In genomic region chr17:57011236-57012141, GRCm38 (mm10) we compare ENCODE assay signal across 8 mouse cellular contexts. TPM values are rescaled to one million over a fixed set of nuclear protein-coding genes. Genes with fewer than 3 reads are reported as not detected.
DNase-seq lines count a peak whose midpoint lies in the region; ATAC-seq and TF ChIP-seq lines count a peak whose summit lies in the region.

TSS of gene Gtf2f1 (minus strand) at chr17:57011288.
TSS of gene Gm17949 (plus strand) at chr17:57011469.

- H3K27me3 ChIP-seq in ES-Bruce4 (ENCODE audit: control insufficient read depth, insufficient read depth, low read length, poor library complexity, severe bottlenecking), result no peaks in the 10 kb centered on the region
- H3K27me3 ChIP-seq in forebrain, embryonic 13.5 days, result no peaks in the 10 kb centered on the region
- no peaks in the 10 kb centered on the region for H3K27me3 ChIP-seq in liver, postnatal 0 days (ENCODE audit: insufficient read depth, low read length)
- no peaks in the 10 kb centered on the region for H3K27me3 ChIP-seq in neural tube, embryonic 14.5 days (ENCODE audit: control insufficient read depth, insufficient read depth, low read length)

- WGBS in forebrain, embryonic 13.5 days, result under 1% methylated on average over 51 of the region's 51 CpGs
- WGBS in large intestine, adult 2 months, result under 1% methylated on average over 51 of the region's 51 CpGs
- under 1% methylated on average over 51 of the region's 51 CpGs for WGBS in liver, postnatal 0 days (ENCODE audit: insufficient replicate concordance)
- under 1% methylated on average over 51 of the region's 51 CpGs for WGBS in neural tube, embryonic 14.5 days

- H3K36me3 ChIP-seq in ES-Bruce4 (ENCODE audit: control insufficient read depth, insufficient read depth, low read length, poor library complexity, severe bottlenecking), result no peaks in the 10 kb centered on the region
- H3K36me3 ChIP-seq in forebrain, embryonic 13.5 days (ENCODE audit: poor library complexity, severe bottlenecking), result peaks cover 28% of the 10 kb centered on the region
- peaks cover 29% of the 10 kb centered on the region for H3K36me3 ChIP-seq in liver, postnatal 0 days (replicated peaks; ENCODE audit: insufficient read depth, low read length)
- H3K36me3 ChIP-seq in neural tube, embryonic 14.5 days (ENCODE audit: control insufficient read depth, insufficient read depth, low read length), result 0 out of 2 replicates have a peak, but pooled peaks cover 2% of the 10 kb centered on the region

- peaks cover 2% of the 10 kb centered on the region for H3K4me1 ChIP-seq in ES-Bruce4 (ENCODE audit: control insufficient read depth, insufficient read depth, low read length)
- H3K4me1 ChIP-seq in forebrain, embryonic 13.5 days, result peaks cover 24% of the 10 kb centered on the region
- H3K4me1 ChIP-seq in liver, postnatal 0 days (ENCODE audit: insufficient read depth), result peaks cover 19% of the 10 kb centered on the region
- peaks cover 11% of the 10 kb centered on the region; the same call in 1 of the 2 replicates for H3K4me1 ChIP-seq in neural tube, embryonic 14.5 days (ENCODE audit: control insufficient read depth, insufficient read depth, low read length)

- intact Hi-C loops in heart, postnatal 10 days (cut with DNase I), result loop anchor here (2.0 kb wide), 1 partner anchor 19 kb away; the partner anchor contains the start of gene Khsrp

- H3K9me3 ChIP-seq in ES-Bruce4 (replicated peaks; ENCODE audit: control insufficient read depth, insufficient read depth, low read length, poor library complexity, severe bottlenecking), result no peaks in the 10 kb centered on the region
- H3K9me3 ChIP-seq in forebrain, embryonic 13.5 days (replicated peaks), result no peaks in the 10 kb centered on the region
- H3K9me3 ChIP-seq in liver, postnatal 0 days (ENCODE audit: low read length), result no peaks in the 10 kb centered on the region
- H3K9me3 ChIP-seq in neural tube, embryonic 14.5 days (ENCODE audit: control insufficient read depth, low read length), result no peaks in the 10 kb centered on the region

- H3K9ac ChIP-seq in ES-Bruce4 (ENCODE audit: low read depth, poor library complexity, severe bottlenecking), result peak within 1 kb of the TSS; percentile 87
- H3K9ac ChIP-seq in forebrain, embryonic 13.5 days, result peak within 1 kb of the TSS; percentile 82
- peak within 1 kb of the TSS; percentile 93 for H3K9ac ChIP-seq in liver, postnatal 0 days (replicated peaks)
- H3K9ac ChIP-seq in neural tube, embryonic 14.5 days (replicated peaks; ENCODE audit: low read depth, low read length), result peak within 1 kb of the TSS; percentile 73

- H3K4me3 ChIP-seq in ES-Bruce4 (ENCODE audit: low read depth, low read length), result peak within 1 kb of the TSS; percentile 93
- peak within 1 kb of the TSS; percentile 73 for H3K4me3 ChIP-seq in forebrain, embryonic 13.5 days
- peak within 1 kb of the TSS; percentile 68 for H3K4me3 ChIP-seq in liver, postnatal 0 days (ENCODE audit: low read depth, low read length)
- H3K4me3 ChIP-seq in neural tube, embryonic 14.5 days (ENCODE audit: low read depth, low read length), result peak within 1 kb of the TSS; percentile 51

- no peak for TF ChIP-seq CTCF in ES-Bruce4 (IDR thresholded peaks at IDR 0.05; ENCODE audit: low read depth, low read length)
- TF ChIP-seq CTCF in liver, postnatal 0 days (IDR thresholded peaks at IDR 0.05; ENCODE audit: low read depth), result peak; percentile 42

- H3K4me2 ChIP-seq in forebrain, embryonic 13.5 days, result peak within 1 kb of the TSS; percentile 93
- H3K4me2 ChIP-seq in liver, postnatal 0 days (ENCODE audit: low read depth, low read length), result peak within 1 kb of the TSS; percentile 99
- H3K4me2 ChIP-seq in neural tube, embryonic 14.5 days (ENCODE audit: low read depth, low read length), result peak within 1 kb of the TSS; percentile 61

- no peak for TF ChIP-seq EP300 in ES-Bruce4 (IDR thresholded peaks at IDR 0.05; ENCODE audit: insufficient read depth, low read depth, low read length)
- TF ChIP-seq EP300 in liver, postnatal 0 days (IDR thresholded peaks at IDR 0.05; ENCODE audit: low read depth), result peak; percentile 69; the same call in 1 of the 2 replicates

- peak; percentile 95 for TF ChIP-seq POLR2A in ES-Bruce4 (IDR thresholded peaks at IDR 0.05; ENCODE audit: insufficient read depth, low read length)

- H3K27ac ChIP-seq in ES-Bruce4 (ENCODE audit: insufficient read depth, low read length), result peak within 1 kb of the TSS; percentile 66
- H3K27ac ChIP-seq in forebrain, embryonic 13.5 days, result peak within 1 kb of the TSS; percentile 91
- peak within 1 kb of the TSS; percentile 74 for H3K27ac ChIP-seq in liver, postnatal 0 days (ENCODE audit: low read depth)
- peak within 1 kb of the TSS; percentile 96 for H3K27ac ChIP-seq in neural tube, embryonic 14.5 days (ENCODE audit: low read depth, low read length)

- ATAC-seq in cerebellum, adult (ENCODE audit: insufficient number of reproducible peaks, low FRiP score, low TSS enrichment), result peak; percentile 94
- peak; percentile 91 for ATAC-seq in forebrain, embryonic 13.5 days
- ATAC-seq in liver, postnatal 0 days, result peak; percentile 90
- ATAC-seq in neural tube, embryonic 14.5 days (ENCODE audit: low read depth), result peak; percentile 93

- peak; percentile 94 to 96 for DNase-seq in heart, postnatal 10 days
- DNase-seq in large intestine, adult 2 months (ENCODE audit: low read depth, low spot score), result peak; percentile 87
- peak; percentile 98 for DNase-seq in liver, postnatal 0 days
- DNase-seq in testis, postnatal 10 days (ENCODE audit: low spot score), result peak; percentile 95

RNA-seq across cellular contexts. Expression of gene Gtf2f1, which starts in this region (rescaled TPM):
- polyA plus RNA-seq in ES-Bruce4 (2011; ENCODE audit: insufficient read depth, insufficient read length, low read depth, missing spikeins), result 70.2 and 74.1 TPM in 2 replicates
- polyA plus RNA-seq in forebrain, embryonic 13.5 days (2015; fragmentation: Nextera tagmentation; extraction: Ambion mirVana), result 77.6 and 85.6 TPM in 2 replicates
- 10 to 100 TPM; 29.0 to 30.0 TPM for total RNA-seq in heart, postnatal 10 days (2021)
- 37.4 and 43.8 TPM in 2 replicates for polyA plus RNA-seq in large intestine, adult 2 months (2012; rRNA removed)
- 26.7 and 31.3 TPM in 2 replicates for polyA plus RNA-seq in liver, postnatal 0 days (2015; fragmentation: Nextera tagmentation; extraction: Ambion mirVana)
- 65.7 and 69.6 TPM in 2 replicates for polyA plus RNA-seq in neural tube, embryonic 14.5 days (2014; fragmentation: Nextera tagmentation; extraction: Ambion mirVana)

RNA-seq across cellular contexts. Expression of gene Gm17949, which starts in this region (rescaled TPM):
- polyA plus RNA-seq in ES-Bruce4 (2011; ENCODE audit: insufficient read depth, insufficient read length, low read depth, missing spikeins), result 0.56 TPM in 1 of 2 replicates, not detected in the other
- 0.52 and 0.54 TPM in 2 replicates for polyA plus RNA-seq in forebrain, embryonic 13.5 days (2015; fragmentation: Nextera tagmentation; extraction: Ambion mirVana)
- total RNA-seq in heart, postnatal 10 days (2021), result not detected
- not detected in 2 replicates for polyA plus RNA-seq in large intestine, adult 2 months (2012; rRNA removed)
- 0.09 and 0.18 TPM in 2 replicates for polyA plus RNA-seq in liver, postnatal 0 days (2015; fragmentation: Nextera tagmentation; extraction: Ambion mirVana)
- polyA plus RNA-seq in neural tube, embryonic 14.5 days (2014; fragmentation: Nextera tagmentation; extraction: Ambion mirVana), result 0.37 and 0.63 TPM in 2 replicates

Comparison
In these comparisons a context has a peak if more than half of its experiments do, and no peak if none do; other contexts are left out.
1. Peak in every context shown above with its lines: DNase-seq, ATAC-seq, H3K4me3 ChIP-seq and H3K27ac ChIP-seq.